Mouse (Mus musculus) liver, embryonic 14.5 days (tissue): ENCODE measurements around the gene Acox1. TPM values are rescaled to one million over a fixed set of nuclear protein-coding genes. Genes with fewer than 3 reads are reported as not detected.

Experiments
- ATAC-seq: fragments of 200-750 bp; cut with Nextera tagmentation; 2 replicates; pipeline ENCODE4 v1.8.0; 2017; ENCODE audit warnings: moderate number of reproducible peaks, mild to moderate bottlenecking, moderate library complexity; ENCODE audit not compliant: insufficient read depth
- DNase-seq, 3 experiments: peaks; one replicate each; pipeline ENCODE4 v3.0.0-alpha.2; 2012 to 2013; ENCODE audit warnings: low read depth in 3 of 3, low spot score in 3 of 3
- H3K27ac ChIP-seq: fragments of 300-500 bp; sonication (generic); 2 replicates; pipeline ENCODE4 v1.5.1; 2014; ENCODE audit warnings: moderate library complexity, mild to moderate bottlenecking, control low read depth, inconsistent platforms
- H3K27me3 ChIP-seq: fragments of 300-500 bp; sonication (generic); 2 replicates; pipeline ENCODE4 v1.6.1; 2014; ENCODE audit warnings: mild to moderate bottlenecking, low read length, moderate library complexity; ENCODE audit not compliant: control insufficient read depth, insufficient read depth
- H3K36me3 ChIP-seq: fragments of 300-500 bp; sonication (generic); replicated peaks from 2 replicates; pipeline ENCODE4 v1.6.1; 2014; ENCODE audit warnings: low read depth; ENCODE audit not compliant: control insufficient read depth, insufficient read depth
- H3K4me1 ChIP-seq, 2 experiments: fragments of 200-500 bp in 1 of 2; fragments of 300-500 bp in 1 of 2; sonication (generic) in 1 of 2; replicated peaks; 2 replicates each; pipeline ENCODE4 v1.6.1; 2012 to 2014; ENCODE audit warnings: antibody characterized with exemption in 1 of 2, inconsistent platforms in 1 of 2, low read length in 1 of 2; ENCODE audit not compliant: control insufficient read depth in 2 of 2, insufficient read depth in 2 of 2
- H3K4me2 ChIP-seq: fragments of 300-500 bp; sonication (generic); 2 replicates; pipeline ENCODE4 v1.6.1; 2014; ENCODE audit warnings: low read depth, mild to moderate bottlenecking, control low read depth, moderate library complexity
- H3K4me3 ChIP-seq, 2 experiments: fragments of 200-500 bp in 1 of 2; fragments of 300-500 bp in 1 of 2; sonication (generic) in 1 of 2; 2 replicates each; pipeline ENCODE4 v1.5.1; 2012 to 2014; ENCODE audit warnings: low read depth in 2 of 2, low read length in 2 of 2, mild to moderate bottlenecking in 2 of 2, control low read depth in 1 of 2, inconsistent platforms in 1 of 2, moderate library complexity in 1 of 2; ENCODE audit not compliant: insufficient read depth in 1 of 2
- H3K9ac ChIP-seq: fragments of 300-500 bp; sonication (generic); replicated peaks from 2 replicates; pipeline ENCODE4 v1.6.1; 2014; ENCODE audit warnings: mild to moderate bottlenecking, control low read depth, moderate library complexity
- H3K9me3 ChIP-seq: fragments of 300-500 bp; sonication (generic); 2 replicates; pipeline ENCODE4 v1.6.1; 2016; ENCODE audit warnings: low read length, mixed read lengths; ENCODE audit not compliant: control insufficient read depth
- CTCF ChIP-seq: IDR thresholded peaks from 2 replicates; pipeline ENCODE4 v1.5.1; 2016; ENCODE audit warnings: antibody characterized with exemption, low read depth, control low read depth
- EP300 ChIP-seq: IDR thresholded peaks from 2 replicates; pipeline ENCODE4 v1.6.1; 2016; ENCODE audit warnings: antibody characterized with exemption, low read depth
- WGBS: fragments of 180-500 bp; shearing (Covaris S2); extraction: QIAGEN DNeasy Blood & Tissue Kit; methylation state at CpG from one replicate; pipeline ENCODE4 v1.1.7; 2014; ENCODE audit not compliant: insufficient replicate concordance; 5-methylcytosine and 5-hydroxymethylcytosine counted together
- polyA plus RNA-seq, 2 experiments: library from polyadenylated mRNA; depleted of rRNA in 1 of 2; stranded (reverse) in 1 of 2; unstranded in 1 of 2; fragments of >200 nt; fragmentation: Nextera tagmentation in 1 of 2; extraction: Ambion mirVana in 1 of 2; gene quantifications; 2 replicates each; pipeline versions ENCODE4 v1.2.1 to v1.2.3; 2012 to 2014

Gene Acox1
- polyA plus RNA-seq, 2 experiments, result 14.8 to 16.6 TPM

- Histone ChIP-seq H3K36me3 (peaks cover 22% of the 10 kb centered on the region), H3K4me1 (no peaks in the 10 kb centered on the region), H3K27ac (no peak overlapping the region), H3K4me2 (no peak overlapping the region), H3K27me3 (peaks cover 10% of the 10 kb centered on the region; the same call in 1 of the 2 replicates), H3K4me3 (no peak overlapping the region), H3K9me3 (no peaks in the 10 kb centered on the region), H3K9ac (no peak overlapping the region)
- ATAC-seq, result no peak
- TF ChIP-seq EP300 (no peak), CTCF (no peak)
- WGBS, result 58% methylated on average over 12 of the region's 12 CpGs
- no peak for DNase-seq
Observed at GRCm38 (mm10) chr11:116241744-116242235, 42.9 kb upstream of the Acox1 start.

DNA sequence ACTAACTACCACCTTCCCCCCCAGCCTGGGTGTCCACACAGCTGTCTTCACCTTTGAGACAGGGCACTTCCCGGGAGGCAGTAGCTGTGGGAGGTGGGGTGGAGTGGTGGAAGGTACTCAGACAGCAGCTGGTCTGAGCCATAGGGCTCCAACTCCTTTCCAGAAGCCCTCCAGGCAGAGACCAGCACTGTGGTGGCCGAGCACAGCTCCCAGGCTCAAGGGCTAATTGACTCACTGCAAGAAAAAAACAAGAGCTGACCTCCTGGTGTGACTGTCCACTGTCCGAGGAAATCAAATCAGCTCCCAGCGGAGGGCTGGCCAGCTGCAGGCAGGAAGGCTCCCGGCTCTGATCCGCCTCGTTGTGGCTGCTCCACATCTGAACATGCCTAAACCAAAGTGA lies 41.0 kb upstream of the Acox1 start:
- WGBS, result 68% methylated on average over 7 of the region's 7 CpGs

GRCm38 (mm10) chr11:116237742-116238395 lies 39.0 kb upstream of the Acox1 start, which contains the start of gene Evpl:
Gene Evpl, minus strand, starts transcription at chr11:116238077.
- peaks cover 10% of the 10 kb centered on the region; the same call in 1 of the 2 replicates for H3K27me3 ChIP-seq
- H3K9me3 ChIP-seq, result no peaks in the 10 kb centered on the region
- DNase-seq, result no peak
- ATAC-seq, result peak; percentile 47
- H3K36me3 ChIP-seq, result no peaks in the 10 kb centered on the region
- no peak for TF ChIP-seq EP300
- no peak for TF ChIP-seq CTCF
- no peak within 1 kb of the TSS for H3K9ac ChIP-seq
- H3K4me2 ChIP-seq, result peak within 1 kb of the TSS; percentile 31
- WGBS, result 13% methylated on average over 31 of the region's 31 CpGs
- no peak within 1 kb of the TSS for H3K27ac ChIP-seq
- H3K4me1 ChIP-seq, result no peaks in the 10 kb centered on the region
- H3K4me3 ChIP-seq, result no peak within 1 kb of the TSS

More for the DNA sequence above, 41.0 kb upstream of the Acox1 start:
- no peak overlapping the region for H3K4me3 ChIP-seq
- DNase-seq (no peak), ATAC-seq (no peak)
- peaks cover 10% of the 10 kb centered on the region; the same call in 1 of the 2 replicates for H3K27me3 ChIP-seq
- H3K4me1 ChIP-seq, result no peaks in the 10 kb centered on the region
- TF ChIP-seq EP300 (no peak), CTCF (no peak)
- no peaks in the 10 kb centered on the region for H3K9me3 ChIP-seq
- H3K9ac ChIP-seq, result no peak overlapping the region
- no peak overlapping the region for H3K27ac ChIP-seq
- no peak overlapping the region for H3K4me2 ChIP-seq
- peaks cover 2% of the 10 kb centered on the region; the same call in 1 of the 2 replicates for H3K36me3 ChIP-seq

GRCm38 (mm10) chr11:116234901-116235300 lies 36.1 kb upstream of the Acox1 start:
- Histone ChIP-seq H3K36me3 (no peaks in the 10 kb centered on the region), H3K9ac (no peak overlapping the region), H3K4me1 (no peaks in the 10 kb centered on the region), H3K9me3 (no peaks in the 10 kb centered on the region), H3K27me3 (peaks cover 10% of the 10 kb centered on the region; the same call in 1 of the 2 replicates), H3K27ac (no peak overlapping the region), H3K4me2 (no peak overlapping the region), H3K4me3 (no peak overlapping the region)
- WGBS, result 61% methylated on average over 8 of the region's 8 CpGs
- ATAC-seq (no peak), DNase-seq (no peak)
- TF ChIP-seq CTCF (no peak), EP300 (no peak)

GRCm38 (mm10) chr11:116232427-116232826 lies 33.6 kb upstream of the Acox1 start:
- ATAC-seq, result no peak
- Histone ChIP-seq H3K4me1 (no peaks in the 10 kb centered on the region), H3K36me3 (no peaks in the 10 kb centered on the region), H3K27me3 (no peaks in the 10 kb centered on the region), H3K4me2 (no peak overlapping the region), H3K9me3 (no peaks in the 10 kb centered on the region), H3K9ac (no peak overlapping the region), H3K27ac (no peak overlapping the region), H3K4me3 (no peak overlapping the region)
- TF ChIP-seq EP300, result no peak
- TF ChIP-seq CTCF, result no peak
- 42% methylated on average over 17 of the region's 17 CpGs for WGBS
- no peak for DNase-seq
